Mouse (Mus musculus): ENCODE results near the gene Cckbr.

GRCm38 (mm10) chr7:105476683-105477432, 51.3 kb downstream of the Cckbr start:
- no peak for TF ChIP-seq HCFC1 (IDR thresholded peaks at IDR 0.05; ENCODE audit: borderline replicate concordance, insufficient read depth, low read length)
- peak; percentile 61 for TF ChIP-seq MAFK (IDR thresholded peaks at IDR 0.05; ENCODE audit: insufficient read depth, low read depth, low read length)
- TF ChIP-seq ZC3H11A (IDR thresholded peaks at IDR 0.05; ENCODE audit: borderline replicate concordance, low read depth, low read length), result no peak
- TF ChIP-seq ZNF384 (IDR thresholded peaks at IDR 0.05; ENCODE audit: low read depth, low read length), result no peak
- TF ChIP-seq CHD2 (IDR thresholded peaks at IDR 0.05; ENCODE audit: low read depth, low read length), result no peak
